Mouse (Mus musculus) thymus, adult 2 months (tissue): ENCODE data around the gene Tmem191c.

ENCODE experiments used
- CTCF ChIP-seq: fragments of 200-500 bp; IDR thresholded peaks from 2 replicates; pipeline ENCODE4 v1.5.1; 2012; ENCODE audit warnings: mild to moderate bottlenecking, control low read depth, low read length, moderate library complexity, borderline replicate concordance; ENCODE audit not compliant: control insufficient read depth, poor library complexity, insufficient read depth; ENCODE audit errors: extremely low read depth
- POLR2A ChIP-seq: fragments of 200-500 bp; IDR thresholded peaks from 2 replicates; pipeline ENCODE4 v1.6.1; 2012; ENCODE audit warnings: mild to moderate bottlenecking, low read length, control low read depth, moderate library complexity; ENCODE audit not compliant: control insufficient read depth, poor library complexity, insufficient read depth; ENCODE audit errors: extremely low read depth

- TF ChIP-seq CTCF (no peak), POLR2A (no peak)
These were observed 18.5 kb upstream of the Tmem191c start for GRCm38 (mm10) chr16:17257359-17257821.
